Mouse (Mus musculus): ENCODE measurements around the gene Plin5. TPM values are rescaled to one million over a fixed set of nuclear protein-coding genes. Genes with fewer than 3 reads are reported as not detected.

Gene Plin5
- polyA plus RNA-seq, 1 experiment = 11.7 TPM

DNA sequence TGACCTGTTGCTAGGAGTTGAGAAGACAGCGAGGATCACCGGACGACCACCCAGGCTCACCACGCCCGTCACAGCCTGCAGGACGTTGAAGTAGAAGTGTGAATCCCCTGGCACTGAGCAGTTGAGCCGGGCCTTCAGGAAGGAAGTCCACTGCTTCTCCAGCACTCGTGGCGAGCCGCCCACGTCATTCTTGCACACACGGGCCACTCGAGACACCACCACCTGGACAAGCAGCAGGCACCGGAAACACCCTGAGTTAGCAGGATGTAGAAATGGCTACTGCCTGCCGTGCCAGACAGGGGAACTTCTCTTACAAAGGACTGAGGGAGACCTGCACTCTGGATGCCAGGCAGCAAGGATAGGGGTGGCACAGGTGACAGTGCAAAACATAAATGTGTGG lies 10.8 kb upstream of the Plin5 start:
- Histone ChIP-seq H3K27ac (ENCODE audit: control insufficient read depth, insufficient read depth, low read length) (no peak overlapping the region), H3K27me3 (ENCODE audit: control insufficient read depth, insufficient read depth, low read length) (no peaks in the 10 kb centered on the region; the same call in 1 of the 2 replicates), H3K4me3 (ENCODE audit: control insufficient read depth, insufficient read depth, low read length) (no peak overlapping the region), H3K36me3 (ENCODE audit: control insufficient read depth, insufficient read depth, low read length) (no peaks in the 10 kb centered on the region), H3K4me1 (replicated peaks; ENCODE audit: control insufficient read depth, insufficient read depth, low read length) (no peaks in the 10 kb centered on the region)
- TF ChIP-seq POLR2A (IDR thresholded peaks at IDR 0.05; ENCODE audit: control insufficient read depth, extremely low read depth, insufficient read depth, low read length, poor library complexity) = no peak
- TF ChIP-seq CTCF (IDR thresholded peaks at IDR 0.05; ENCODE audit: borderline replicate concordance, control insufficient read depth, extremely low read depth, insufficient read depth, low read length, poor library complexity) = no peak
- no peak for DNase-seq
- WGBS = 56% methylated on average over 15 of the region's 15 CpGs

DNA sequence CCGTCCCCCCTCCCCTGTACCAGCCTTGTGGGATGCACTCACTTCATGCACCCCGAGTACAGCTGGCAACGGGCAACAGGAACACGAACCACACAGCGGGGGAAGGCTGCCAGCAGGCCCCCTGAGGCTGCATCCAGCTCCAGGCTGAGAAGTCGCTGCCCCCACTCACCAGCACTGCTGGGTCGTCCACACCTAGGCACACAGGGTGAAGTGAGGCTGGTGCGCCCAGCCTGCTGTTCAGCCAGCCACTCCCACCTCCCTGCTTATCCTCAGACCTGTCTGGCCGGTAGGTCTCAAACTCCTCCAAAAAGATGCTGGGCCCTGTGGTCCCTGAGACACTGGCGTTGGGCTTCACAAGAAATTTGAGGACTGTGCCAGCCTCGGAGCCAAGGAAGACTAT lies 8.8 kb upstream of the Plin5 start:
- no peaks in the 10 kb centered on the region for H3K36me3 ChIP-seq (ENCODE audit: control insufficient read depth, insufficient read depth, low read length)
- DNase-seq = no peak
- peaks cover 3% of the 10 kb centered on the region; the same call in 1 of the 2 replicates for H3K27me3 ChIP-seq (ENCODE audit: control insufficient read depth, insufficient read depth, low read length)
- H3K4me3 ChIP-seq (ENCODE audit: control insufficient read depth, insufficient read depth, low read length) = no peak overlapping the region
- WGBS = 86% methylated on average over 11 of the region's 11 CpGs
- no peak for TF ChIP-seq POLR2A (IDR thresholded peaks at IDR 0.05; ENCODE audit: control insufficient read depth, extremely low read depth, insufficient read depth, low read length, poor library complexity)
- TF ChIP-seq CTCF (IDR thresholded peaks at IDR 0.05; ENCODE audit: borderline replicate concordance, control insufficient read depth, extremely low read depth, insufficient read depth, low read length, poor library complexity) = no peak
- H3K4me1 ChIP-seq (replicated peaks; ENCODE audit: control insufficient read depth, insufficient read depth, low read length) = no peaks in the 10 kb centered on the region
- H3K27ac ChIP-seq (ENCODE audit: control insufficient read depth, insufficient read depth, low read length) = no peak overlapping the region

DNA sequence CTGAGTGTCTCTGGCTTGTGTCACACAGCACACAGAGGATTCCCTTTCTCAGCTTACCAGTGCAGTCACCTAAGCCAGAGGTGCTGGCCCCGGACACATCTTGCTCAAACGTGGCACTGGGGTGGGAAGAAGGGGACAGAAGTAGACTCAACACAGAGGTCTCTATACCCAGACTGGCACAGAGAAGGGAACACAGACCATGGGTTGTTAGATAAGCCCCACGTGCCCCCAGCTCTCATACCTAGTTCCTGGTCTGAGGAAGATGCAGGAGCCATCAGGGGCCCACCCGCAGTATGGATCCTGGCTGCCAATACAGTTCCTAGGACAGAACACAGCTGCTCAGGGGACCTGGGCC lies 7.9 kb upstream of the Plin5 start:
- TF ChIP-seq CTCF (IDR thresholded peaks at IDR 0.05; ENCODE audit: borderline replicate concordance, control insufficient read depth, extremely low read depth, insufficient read depth, low read length, poor library complexity) = 0 out of 2 replicates have a peak, but pooled peaks have one; percentile 0
- TF ChIP-seq POLR2A (IDR thresholded peaks at IDR 0.05; ENCODE audit: control insufficient read depth, extremely low read depth, insufficient read depth, low read length, poor library complexity) = no peak
- no peak overlapping the region for H3K4me3 ChIP-seq (ENCODE audit: control insufficient read depth, insufficient read depth, low read length)
- no peaks in the 10 kb centered on the region for H3K36me3 ChIP-seq (ENCODE audit: control insufficient read depth, insufficient read depth, low read length)
- peaks cover 3% of the 10 kb centered on the region; the same call in 1 of the 2 replicates for H3K27me3 ChIP-seq (ENCODE audit: control insufficient read depth, insufficient read depth, low read length)
- no peaks in the 10 kb centered on the region for H3K4me1 ChIP-seq (replicated peaks; ENCODE audit: control insufficient read depth, insufficient read depth, low read length)
- H3K27ac ChIP-seq (ENCODE audit: control insufficient read depth, insufficient read depth, low read length) = no peak overlapping the region
- no peak for DNase-seq
- WGBS = 96% methylated on average over 4 of the region's 4 CpGs

DNA sequence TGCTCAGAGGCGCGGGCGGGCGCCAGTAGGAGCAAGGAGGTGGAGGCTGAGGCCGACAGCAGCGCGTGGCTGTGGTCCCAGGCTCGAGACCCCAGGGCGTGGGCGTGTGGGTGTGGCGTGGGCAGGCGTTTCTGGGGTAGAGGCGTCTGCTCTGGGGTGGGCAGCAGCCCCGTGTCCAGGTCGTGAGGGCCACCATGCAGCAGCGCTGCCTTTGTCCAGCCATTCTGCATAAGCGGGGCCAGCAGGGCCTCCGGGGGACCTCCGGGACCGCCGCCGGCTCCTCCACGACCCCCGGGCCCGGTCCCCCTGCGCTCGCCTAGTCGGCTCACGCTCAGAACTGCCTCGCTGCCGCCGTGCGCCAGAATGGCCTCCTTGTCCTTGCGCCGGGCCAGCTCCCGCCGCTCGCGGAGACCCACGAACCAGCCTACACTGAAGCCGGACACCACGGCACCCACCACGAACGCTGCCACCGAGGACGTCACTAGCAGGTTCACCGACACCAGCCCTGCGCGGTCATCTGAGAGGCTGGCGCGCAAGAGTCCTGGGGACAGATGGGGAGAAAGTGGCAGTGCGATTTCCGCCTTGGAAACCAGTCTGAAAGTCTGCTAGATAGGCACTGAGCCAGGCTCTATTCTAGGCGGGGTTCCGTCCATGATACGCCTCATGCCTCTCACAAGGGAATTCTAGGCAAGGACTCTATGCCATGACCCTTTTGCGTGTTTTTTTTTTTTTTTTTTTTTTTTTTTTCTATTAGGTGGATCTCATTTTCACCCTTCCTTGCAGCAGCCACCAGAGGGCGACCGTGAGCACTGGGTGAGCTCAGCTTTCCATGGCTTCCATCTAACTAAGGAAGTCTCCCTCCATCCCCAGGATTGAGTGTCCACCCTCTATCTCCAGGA lies 7.2 kb upstream of the Plin5 start:
- no peaks in the 10 kb centered on the region for H3K36me3 ChIP-seq (ENCODE audit: control insufficient read depth, insufficient read depth, low read length)
- H3K27ac ChIP-seq (ENCODE audit: control insufficient read depth, insufficient read depth, low read length) = no peak overlapping the region

DNA sequence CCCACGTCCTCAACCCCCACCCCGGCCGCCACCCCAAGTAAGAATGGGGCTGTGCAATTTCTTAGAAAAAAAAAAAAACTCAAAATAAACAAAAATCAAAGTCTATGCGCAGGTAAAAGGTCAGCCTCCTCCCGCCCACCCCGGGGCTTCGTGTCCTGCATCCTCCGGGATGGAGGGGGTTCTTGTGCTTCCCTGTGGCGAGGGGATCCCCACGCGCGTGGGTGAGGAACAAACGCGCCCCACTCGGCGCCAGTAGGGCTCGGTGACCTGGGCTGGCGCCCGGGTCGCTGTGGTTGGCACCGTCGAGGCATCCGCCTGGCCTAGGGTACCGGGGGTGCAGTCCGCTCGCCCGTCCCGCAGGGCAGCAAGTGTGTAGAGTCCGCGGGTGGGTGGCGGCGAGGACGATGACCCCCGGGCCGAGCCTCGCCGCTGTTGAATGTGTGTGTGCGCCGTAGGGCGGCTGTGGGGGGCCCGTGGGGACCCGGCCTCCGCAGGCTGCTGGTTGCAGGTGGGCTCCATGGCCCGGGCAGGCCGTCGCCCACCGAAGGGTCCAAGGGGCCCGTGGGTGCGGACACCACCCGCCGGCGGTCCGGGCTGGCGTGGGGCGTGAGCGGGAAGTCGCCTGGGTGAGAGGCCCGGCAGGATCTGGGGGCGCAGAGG lies 6.4 kb upstream of the Plin5 start:
- Histone ChIP-seq H3K4me1 (replicated peaks; ENCODE audit: control insufficient read depth, insufficient read depth, low read length) (no peaks in the 10 kb centered on the region; the same call in 1 of the 2 replicates), H3K27me3 (ENCODE audit: control insufficient read depth, insufficient read depth, low read length) (peaks cover 8% of the 10 kb centered on the region; the same call in 1 of the 2 replicates), H3K36me3 (ENCODE audit: control insufficient read depth, insufficient read depth, low read length) (no peaks in the 10 kb centered on the region), H3K4me3 (ENCODE audit: control insufficient read depth, insufficient read depth, low read length) (no peak overlapping the region), H3K27ac (ENCODE audit: control insufficient read depth, insufficient read depth, low read length) (no peak overlapping the region)
- TF ChIP-seq CTCF (IDR thresholded peaks at IDR 0.05; ENCODE audit: borderline replicate concordance, control insufficient read depth, extremely low read depth, insufficient read depth, low read length, poor library complexity) = no peak
- no peak for TF ChIP-seq POLR2A (IDR thresholded peaks at IDR 0.05; ENCODE audit: control insufficient read depth, extremely low read depth, insufficient read depth, low read length, poor library complexity)
- WGBS = 78% methylated on average over 59 of the region's 59 CpGs
- DNase-seq = no peak

More for the DNA sequence above, 7.2 kb upstream of the Plin5 start:
- WGBS = 51% methylated on average over 59 of the region's 59 CpGs
- no peak overlapping the region for H3K4me3 ChIP-seq (ENCODE audit: control insufficient read depth, insufficient read depth, low read length)
- TF ChIP-seq POLR2A (IDR thresholded peaks at IDR 0.05; ENCODE audit: control insufficient read depth, extremely low read depth, insufficient read depth, low read length, poor library complexity) (no peak), CTCF (IDR thresholded peaks at IDR 0.05; ENCODE audit: borderline replicate concordance, control insufficient read depth, extremely low read depth, insufficient read depth, low read length, poor library complexity) (peak; percentile 44; the same call in 1 of the 2 replicates)
- no peaks in the 10 kb centered on the region; the same call in 1 of the 2 replicates for H3K4me1 ChIP-seq (replicated peaks; ENCODE audit: control insufficient read depth, insufficient read depth, low read length)
- DNase-seq = peak; percentile 43
- H3K27me3 ChIP-seq (ENCODE audit: control insufficient read depth, insufficient read depth, low read length) = peaks cover 7% of the 10 kb centered on the region; the same call in 1 of the 2 replicates

DNA sequence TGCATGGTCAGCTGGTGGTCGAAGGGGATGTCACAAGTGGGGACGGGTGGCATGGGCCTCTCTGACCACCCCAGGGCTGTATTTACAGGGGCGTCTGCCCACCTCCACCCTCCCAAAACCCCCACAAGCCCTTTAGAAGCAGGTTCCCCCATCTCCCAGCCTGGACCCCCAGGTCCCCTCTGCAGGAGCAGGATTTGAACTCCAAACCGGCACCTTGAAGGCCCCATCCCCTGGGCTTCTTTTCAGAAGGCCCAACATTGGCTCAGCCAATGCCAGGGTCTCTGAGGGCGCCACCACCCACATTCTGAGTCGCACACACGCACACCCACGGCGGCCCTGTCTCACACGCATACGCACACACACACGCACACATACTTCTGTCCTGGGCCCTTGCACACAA lies 5.8 kb upstream of the Plin5 start:
- Histone ChIP-seq H3K27ac (ENCODE audit: control insufficient read depth, insufficient read depth, low read length) (no peak overlapping the region), H3K27me3 (ENCODE audit: control insufficient read depth, insufficient read depth, low read length) (peaks cover 8% of the 10 kb centered on the region; the same call in 1 of the 2 replicates), H3K4me3 (ENCODE audit: control insufficient read depth, insufficient read depth, low read length) (no peak overlapping the region), H3K36me3 (ENCODE audit: control insufficient read depth, insufficient read depth, low read length) (no peaks in the 10 kb centered on the region), H3K4me1 (replicated peaks; ENCODE audit: control insufficient read depth, insufficient read depth, low read length) (no peaks in the 10 kb centered on the region; the same call in 1 of the 2 replicates)
- TF ChIP-seq POLR2A (IDR thresholded peaks at IDR 0.05; ENCODE audit: control insufficient read depth, extremely low read depth, insufficient read depth, low read length, poor library complexity) (no peak), CTCF (IDR thresholded peaks at IDR 0.05; ENCODE audit: borderline replicate concordance, control insufficient read depth, extremely low read depth, insufficient read depth, low read length, poor library complexity) (no peak)
- WGBS = 93% methylated on average over 12 of the region's 12 CpGs
- no peak for DNase-seq

Measured in thymus, adult 2 months (tissue).